Mouse (Mus musculus) ZHBTc4 (cell line): ENCODE data around the gene Cnpy4.

Experiments used
- DNase-seq: peaks from one replicate; pipeline ENCODE4 v3.0.0-alpha.2; 2011; ENCODE audit warnings: low read depth, low spot score

Gene Cnpy4

DNA sequence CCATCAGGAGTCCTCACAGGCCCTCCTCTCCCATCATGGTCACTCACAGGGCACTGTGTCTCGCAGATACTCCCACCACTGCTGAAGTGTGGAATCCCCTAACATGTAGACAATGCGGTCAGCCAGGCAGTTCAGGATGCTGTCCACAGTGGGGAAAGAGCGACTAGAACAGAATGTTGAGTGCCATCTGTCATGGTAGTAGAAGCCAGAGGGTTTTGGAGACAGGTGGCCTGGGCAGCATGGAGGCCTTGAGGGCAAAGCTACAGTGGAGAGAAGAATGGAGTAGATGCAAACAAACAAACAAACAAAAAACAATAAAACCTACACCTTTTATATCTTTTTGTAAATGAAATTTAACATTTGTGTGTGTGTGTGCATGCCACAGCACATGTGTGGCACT, 14.8 kb downstream of the Cnpy4 start:
- DNase-seq, result no peak

DNA sequence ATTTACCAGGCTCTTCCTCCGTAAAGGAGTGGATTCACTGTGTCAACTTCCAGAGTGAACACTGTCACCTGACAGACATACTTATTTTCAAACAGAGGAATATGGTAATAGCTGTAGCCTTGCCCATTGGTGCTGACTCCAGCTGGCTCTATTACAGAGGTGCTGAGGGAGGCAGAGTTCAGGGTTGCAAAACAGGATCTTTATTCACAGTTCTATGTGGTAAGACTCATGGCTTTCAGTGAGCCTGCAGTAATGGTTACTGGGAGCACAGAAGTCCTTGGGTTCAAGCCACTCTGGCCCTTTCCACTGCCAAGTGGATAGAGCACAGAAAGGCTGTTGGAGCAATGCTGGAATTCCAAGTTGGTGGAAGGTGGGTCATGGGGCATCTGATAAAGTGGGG, 20.0 kb downstream of the Cnpy4 start:
- no peak for DNase-seq

DNA sequence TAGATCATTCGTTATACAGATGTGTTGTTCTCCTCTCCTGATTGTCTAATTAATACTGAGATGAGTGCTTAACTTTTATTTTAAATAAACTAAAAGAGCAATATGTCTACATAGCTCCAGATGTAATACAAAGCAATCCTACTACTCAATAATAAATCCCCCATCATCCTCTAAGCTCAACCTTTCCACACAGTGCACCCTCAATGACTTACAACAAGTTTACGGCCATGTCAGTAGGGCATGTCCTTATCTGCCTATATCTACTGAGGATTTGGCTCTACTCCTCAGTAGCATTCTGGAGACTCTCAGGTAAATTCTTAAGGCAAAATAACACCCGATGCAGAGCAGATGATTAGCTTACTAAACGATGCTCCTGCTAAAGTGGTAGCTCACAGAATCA, 20.6 kb downstream of the Cnpy4 start:
- no peak for DNase-seq

DNA sequence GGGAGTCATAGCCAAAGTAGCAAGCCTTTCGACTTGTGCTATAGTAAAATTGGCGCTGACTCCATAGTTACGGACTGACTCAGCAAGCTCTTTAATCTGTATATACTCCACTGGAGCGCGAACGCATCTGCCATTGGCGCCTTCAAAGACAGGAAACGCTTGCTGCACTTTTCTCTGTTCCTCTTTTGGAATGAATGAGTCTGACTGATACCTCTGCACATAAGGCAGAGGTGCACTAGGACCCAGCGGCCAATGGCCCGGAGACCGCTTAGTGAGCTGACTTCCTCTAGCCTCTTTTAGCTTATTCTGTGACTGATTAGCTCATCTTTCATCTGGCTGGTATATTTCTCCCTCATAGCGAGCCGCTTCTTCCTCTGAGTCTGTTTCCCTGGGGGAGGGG, 29.3 kb downstream of the Cnpy4 start:
- peak; percentile 34 for DNase-seq

DNA sequence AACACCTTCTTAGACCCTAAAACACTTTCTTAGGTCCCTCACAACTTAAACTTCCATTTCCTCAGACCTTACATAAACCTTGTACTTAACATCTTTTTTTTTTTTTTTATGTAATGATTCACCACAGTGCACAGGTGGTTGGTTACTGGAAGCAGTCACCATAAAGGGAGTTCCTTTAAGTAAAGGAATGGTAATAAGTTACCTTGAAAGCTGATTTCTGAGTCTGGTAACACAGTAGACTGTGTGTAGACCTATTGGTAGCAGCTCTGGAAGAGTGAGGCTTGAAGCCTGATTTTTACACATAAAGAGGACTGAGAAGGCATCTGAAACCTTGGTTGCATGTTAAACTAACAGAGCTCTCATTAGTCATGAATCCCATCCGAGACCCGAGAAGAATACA, 32.6 kb downstream of the Cnpy4 start:
- DNase-seq, result no peak

DNA sequence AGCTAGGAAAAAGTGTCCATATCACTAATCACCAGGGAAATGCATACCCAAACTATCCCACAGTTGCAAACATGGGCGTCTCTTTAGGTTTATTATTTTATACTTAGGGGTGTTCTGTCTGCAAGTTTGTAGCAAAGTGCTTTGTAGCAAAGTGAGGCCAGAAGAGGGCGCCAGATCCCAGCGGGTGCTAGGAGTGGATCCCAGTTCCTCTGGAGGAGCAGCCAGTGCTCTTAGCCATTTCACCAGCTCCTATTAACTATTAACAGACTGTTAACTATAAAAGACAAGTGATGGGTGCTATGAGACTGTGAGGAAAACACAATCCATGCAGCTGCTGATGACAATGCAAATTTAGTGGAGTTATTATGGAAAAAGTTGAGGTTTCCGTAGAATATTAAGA, 34.8 kb downstream of the Cnpy4 start:
- DNase-seq, result peak; percentile 80

DNA sequence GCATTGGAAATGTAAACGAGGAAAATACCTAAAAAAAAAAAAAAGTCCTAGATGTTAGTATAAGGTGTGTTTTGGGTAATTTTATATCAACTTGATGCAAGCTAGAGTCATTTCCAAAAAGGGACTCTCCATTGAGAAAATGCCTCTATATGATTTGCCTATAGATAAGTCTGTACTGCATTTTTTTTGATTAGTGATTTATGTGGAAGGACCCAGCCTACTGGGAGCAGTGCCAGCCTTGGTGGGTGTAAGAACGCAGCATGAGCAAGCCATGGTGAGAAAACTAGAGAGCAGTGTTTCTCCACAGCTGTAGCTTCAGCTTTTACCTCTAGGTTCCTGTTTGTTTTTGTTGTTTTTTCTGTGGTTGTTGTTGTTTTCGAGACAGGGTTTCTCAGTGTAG, 36.0 kb downstream of the Cnpy4 start:
- no peak for DNase-seq

DNA sequence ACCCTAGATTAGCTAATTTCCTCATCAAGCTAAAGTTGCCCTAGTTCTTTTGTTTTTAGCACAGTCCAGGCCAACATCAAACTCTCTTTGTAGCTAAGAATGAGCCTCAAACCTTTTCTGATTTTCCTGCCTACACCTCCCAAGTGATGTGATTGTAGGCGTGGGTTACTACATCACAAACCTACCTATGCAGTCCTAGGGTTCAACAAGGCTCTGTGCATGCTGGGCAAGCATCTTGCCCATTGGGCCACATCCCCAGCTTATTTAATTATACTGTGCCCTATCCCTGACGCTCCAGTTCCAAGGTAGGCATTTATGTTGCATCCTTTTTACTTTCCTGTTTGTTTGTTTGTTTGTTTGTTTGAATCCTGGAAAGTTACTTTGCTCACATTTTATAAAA, 38.4 kb downstream of the Cnpy4 start, which contains the start of gene Nxpe5:
Nxpe5 (plus strand) TSS at position 199 of the 400 bp plus-strand sequence.
- no peak for DNase-seq

DNA sequence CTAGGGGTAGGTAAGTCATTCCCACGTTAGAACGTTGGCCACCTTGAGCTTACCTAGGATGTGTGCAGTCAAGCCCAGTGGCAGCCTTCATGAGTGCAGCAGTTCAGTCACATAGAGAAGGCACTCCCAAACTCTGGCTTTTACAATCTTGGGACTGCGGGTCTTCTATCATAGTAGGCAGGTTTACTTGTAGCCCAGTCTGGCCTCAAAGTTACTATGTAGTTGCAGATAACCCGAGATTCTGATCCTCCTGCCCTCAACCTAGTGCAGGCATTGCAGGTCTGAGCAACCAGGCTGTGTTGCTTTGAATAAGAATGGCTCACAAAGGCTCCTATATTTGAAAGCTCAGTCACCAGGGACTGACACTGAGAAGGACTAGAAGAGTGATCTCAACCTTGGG, 39.2 kb downstream of the Cnpy4 start:
- DNase-seq, result no peak

DNA sequence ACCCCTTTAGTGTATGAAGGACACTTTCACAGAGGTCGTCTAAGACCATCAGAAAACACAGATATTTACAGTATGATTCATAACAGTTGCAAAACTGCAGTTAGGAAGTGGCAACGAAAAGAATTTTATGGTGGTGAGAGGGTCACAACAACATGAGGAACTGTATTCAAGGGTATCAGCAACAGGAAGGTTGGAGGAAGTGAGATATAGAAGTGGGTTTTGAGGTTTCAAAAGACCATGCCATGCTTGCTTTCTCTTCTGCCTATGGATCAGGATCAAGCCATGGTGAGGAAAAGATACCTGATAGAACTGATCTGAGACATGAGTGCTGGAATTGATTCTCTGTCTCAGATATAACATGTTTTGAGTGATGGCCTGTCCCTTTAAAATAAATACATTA, 40.1 kb downstream of the Cnpy4 start:
- no peak for DNase-seq

DNA sequence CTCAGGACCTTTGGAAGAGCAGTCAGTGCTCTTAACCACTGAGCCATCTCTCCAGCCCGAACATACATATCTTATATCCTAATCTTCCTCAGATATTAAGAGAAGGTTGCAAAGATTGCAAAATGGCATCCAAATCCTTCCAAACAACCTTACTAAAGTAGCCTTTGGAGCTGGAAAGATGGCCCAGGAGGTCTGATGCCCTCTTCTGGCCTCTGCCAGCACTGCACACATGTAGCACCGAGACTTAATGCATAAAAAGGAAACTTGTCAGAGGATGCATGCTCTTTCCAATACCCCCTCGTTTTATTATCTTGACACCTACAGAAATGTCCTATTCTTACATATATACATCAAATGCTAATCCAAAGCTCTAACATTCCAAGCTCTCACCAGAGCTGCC, 40.7 kb downstream of the Cnpy4 start:
- peak; percentile 83 for DNase-seq

DNA sequence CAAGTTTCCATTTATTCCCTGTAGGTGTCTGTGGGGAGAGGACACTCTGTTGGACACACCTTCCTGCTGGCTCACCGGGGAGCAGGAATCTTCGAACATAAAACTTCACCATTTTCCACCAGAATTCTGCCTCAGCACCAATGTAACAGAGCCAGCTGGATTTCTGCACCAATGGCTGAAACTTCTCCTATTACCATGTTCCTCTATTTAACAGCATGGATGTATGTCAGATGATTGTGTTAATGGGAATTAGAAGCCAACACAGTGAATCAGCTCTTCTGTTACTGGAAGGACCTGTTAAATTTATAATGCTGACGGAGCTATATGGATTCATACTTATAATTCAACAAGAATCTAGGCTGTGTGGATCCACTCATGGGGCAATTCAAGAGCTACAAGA, 42.2 kb downstream of the Cnpy4 start:
- no peak for DNase-seq

DNA sequence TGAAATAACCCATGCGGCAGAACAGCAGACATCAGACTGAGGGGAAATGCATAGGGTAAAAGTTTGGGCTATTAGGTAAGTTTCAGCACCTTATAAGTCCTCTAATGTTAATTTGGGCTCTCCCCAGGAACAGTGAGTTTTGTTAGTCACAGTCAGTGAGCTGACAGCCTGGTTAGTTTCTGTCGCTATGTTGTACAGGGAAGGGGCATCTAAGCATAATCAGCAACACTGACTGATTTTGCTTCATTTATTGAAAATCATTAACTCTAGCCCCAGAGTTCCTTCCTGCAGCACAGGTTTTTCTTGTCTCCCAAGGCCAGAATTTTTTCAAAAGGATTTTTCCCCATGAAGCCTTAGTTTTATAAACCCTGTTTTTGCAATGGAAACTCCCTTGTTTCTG, 46.5 kb downstream of the Cnpy4 start:
- DNase-seq, result no peak

DNA sequence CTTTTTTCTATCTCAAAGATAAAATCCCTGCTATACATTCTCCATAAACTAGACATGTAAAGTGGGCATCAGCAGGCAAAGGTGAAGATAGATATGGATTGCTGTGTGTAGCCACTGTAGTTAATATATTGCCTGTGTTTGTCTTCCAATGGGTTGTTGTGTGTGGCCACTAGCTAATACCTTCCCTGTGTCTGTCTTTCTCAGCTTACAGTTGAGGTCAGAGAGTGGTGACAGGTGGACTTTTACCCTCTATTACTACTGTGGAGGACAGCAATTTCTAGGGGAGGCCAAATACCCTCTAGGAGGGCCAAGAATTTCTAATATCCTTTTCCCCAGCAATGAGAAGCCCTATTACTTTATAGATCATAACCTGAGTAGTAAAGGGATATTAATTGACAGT, 46.9 kb downstream of the Cnpy4 start:
- DNase-seq, result no peak

DNA sequence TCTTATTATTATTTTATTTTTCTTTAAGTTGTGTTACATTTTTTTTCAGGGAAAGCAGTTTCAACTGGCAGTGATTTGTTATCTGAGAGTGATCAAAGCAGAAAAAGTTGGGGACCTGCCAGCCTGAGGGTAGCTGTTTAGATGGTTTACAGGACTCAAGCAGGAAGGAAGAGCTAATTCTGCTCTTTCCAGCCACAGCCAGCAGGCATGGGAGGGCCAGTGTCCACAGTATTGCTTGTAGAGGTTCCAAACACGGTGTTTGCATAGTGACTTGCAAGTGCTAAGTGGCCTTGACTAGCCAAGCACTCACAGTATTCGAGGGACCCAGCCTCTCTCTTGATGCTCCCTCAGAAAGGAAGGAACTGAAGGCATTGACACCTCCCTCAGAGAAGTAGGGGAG, 54.2 kb downstream of the Cnpy4 start:
- DNase-seq, result no peak
